Mouse (Mus musculus) yolk sac, embryonic 10.5 days (tissue): ENCODE measurements around the gene Arhgap31.
A peak's percentile ranks its signal among the peaks of the same experiment; 100 is the strongest.

ENCODE experiments used
- DNase-seq: peaks from one replicate; pipeline ENCODE4 v3.0.0-alpha.2; 2017; ENCODE audit warnings: low spot score

Gene Arhgap31

DNA sequence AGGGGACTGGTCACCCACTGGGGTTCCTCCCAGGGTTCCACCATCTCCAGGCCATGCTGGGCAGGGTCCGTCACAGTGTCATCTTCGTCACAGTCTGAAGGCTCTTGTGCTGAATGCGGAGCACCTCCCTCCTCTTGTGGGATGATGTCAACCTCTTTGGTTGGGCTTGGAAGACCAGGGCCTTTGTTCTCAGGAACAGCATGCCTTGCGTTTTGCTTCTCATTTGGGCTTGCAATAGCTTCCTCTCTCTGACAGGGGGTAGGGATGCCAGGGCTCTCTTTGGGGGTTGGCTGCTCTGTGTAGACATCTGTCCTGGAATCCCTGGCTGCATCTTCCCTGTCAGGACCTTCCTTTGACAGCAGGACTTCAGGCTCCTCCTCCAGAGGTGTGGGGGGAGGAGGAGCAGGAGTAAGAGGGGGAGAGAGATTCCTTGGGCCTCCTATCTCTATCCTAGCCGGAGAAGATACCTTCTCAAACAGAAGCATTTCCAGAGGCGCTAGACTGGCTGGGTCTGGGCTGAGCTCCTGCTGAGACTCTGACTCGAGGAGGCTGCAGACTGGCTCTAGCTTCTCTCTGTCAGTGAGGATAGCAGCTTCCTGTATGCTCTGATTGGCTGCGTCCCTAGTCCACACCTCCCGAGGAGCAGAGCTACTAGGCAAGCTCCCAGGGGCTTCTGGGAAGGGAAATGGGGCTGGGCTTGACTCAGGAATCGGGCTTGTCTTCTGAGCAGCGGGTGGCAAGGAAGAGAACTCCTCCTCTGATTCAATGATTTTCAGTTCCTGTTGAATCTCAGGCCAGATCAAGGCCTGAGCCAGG is 109.9 kb downstream of the Arhgap31 start:
- peak; percentile 61 for DNase-seq

DNA sequence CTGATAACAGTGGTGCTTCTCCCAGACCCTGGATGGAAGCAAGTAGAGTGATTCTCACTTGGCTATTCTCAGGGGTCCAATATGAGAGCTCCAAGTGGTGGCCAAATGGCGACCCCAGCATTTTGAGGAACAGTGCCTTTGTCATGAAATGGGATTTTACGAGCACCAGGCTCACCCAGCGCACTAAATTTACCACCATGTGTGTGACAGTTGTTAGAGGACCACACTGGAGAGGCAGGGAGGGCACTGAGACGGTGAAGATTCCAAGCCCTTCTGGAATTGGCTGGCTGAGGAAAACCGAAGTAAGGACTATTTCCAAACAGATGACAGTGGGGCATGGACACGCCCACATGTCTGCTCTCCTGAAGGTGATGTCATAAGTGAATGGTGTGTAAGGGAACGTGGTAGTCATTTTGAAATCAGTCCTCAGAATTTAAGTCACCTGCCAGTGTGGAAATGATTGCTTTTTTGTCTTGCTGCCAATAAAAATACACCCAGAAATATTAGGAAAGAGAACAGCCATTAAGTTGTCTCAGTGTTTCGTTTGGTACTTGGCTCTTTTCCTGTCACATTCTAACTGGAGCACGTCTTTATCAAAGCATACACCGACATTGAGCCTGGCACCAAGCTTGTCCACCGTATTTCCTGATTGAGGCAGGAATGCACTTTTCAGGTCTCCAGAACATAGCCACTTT is 113.9 kb downstream of the Arhgap31 start:
- DNase-seq = no peak

DNA sequence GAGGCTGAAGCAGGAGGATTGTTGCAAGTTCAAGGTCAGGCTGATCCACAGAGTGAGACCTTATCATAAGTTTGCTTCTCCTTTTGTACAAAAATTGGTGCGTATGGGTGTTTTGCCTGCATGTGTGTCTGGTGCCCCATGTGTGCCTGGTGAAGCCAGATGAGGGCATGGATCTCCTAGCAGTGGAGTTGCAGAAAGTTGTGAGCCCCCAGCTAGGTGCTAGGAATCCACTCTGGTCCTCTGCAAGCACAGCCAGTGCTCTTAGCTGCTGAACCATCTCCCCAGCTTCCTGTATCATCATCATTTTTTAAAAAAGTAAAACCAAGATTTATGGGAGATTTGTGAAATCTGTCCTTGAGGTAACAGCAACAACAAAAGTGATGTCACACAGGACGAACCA is 116.4 kb downstream of the Arhgap31 start:
- DNase-seq = no peak

DNA sequence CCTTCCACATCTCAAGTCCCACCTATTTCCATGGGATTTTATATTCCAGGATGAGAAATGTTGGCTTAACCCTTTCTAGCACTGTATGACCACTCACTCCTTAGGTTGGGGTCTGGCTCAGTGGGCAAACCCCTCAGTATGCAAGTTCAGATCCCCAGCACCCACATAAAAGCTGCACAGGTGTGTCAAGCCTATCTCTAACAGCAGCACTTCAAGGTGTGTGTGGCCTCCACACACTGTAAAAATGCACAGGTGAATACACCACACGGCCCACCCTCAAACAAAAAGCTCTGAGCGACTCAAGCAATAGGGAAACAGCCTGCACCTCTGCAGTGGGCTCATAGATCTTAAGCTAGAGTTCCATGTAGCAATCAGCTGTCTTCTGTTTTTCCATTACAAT is 117.0 kb downstream of the Arhgap31 start:
- DNase-seq = no peak

DNA sequence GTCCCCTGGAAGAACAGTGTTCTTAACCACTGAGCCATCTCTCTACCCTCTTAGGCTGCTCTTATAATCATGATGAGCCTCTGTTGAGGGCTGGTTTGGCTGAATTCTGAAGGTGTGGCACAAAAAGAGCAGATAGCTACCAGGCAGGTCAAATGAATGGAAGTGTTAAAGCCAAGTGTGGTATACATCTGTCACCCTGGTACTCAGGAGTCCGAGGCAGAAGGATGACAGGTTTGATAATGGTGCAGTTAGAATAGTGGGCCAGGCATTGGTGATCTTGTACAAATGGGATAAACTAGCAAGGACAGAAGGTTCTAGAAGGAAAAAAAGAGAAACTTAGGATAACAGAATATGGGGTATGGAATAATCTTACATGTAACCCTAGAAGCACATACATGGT is 118.6 kb downstream of the Arhgap31 start:
- no peak for DNase-seq

DNA sequence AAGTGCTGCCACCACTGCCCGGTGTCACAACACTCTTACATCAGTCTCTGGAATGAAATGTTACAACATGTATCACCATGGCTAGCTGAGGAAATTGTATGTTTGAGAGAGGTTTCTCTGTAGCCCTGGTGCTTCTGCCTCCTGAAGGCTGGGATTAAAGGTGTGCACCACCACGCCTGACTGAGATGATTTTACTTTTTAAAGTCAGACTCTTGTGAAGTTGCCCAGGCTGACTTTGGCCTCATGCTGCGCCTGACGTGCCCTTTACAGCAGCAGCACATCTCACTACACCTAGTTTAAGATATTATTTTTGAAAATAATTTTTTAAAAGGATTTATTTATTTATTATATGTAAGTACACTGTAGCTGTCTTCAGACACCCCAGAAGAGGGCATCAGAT is 120.1 kb downstream of the Arhgap31 start:
- DNase-seq = no peak

DNA sequence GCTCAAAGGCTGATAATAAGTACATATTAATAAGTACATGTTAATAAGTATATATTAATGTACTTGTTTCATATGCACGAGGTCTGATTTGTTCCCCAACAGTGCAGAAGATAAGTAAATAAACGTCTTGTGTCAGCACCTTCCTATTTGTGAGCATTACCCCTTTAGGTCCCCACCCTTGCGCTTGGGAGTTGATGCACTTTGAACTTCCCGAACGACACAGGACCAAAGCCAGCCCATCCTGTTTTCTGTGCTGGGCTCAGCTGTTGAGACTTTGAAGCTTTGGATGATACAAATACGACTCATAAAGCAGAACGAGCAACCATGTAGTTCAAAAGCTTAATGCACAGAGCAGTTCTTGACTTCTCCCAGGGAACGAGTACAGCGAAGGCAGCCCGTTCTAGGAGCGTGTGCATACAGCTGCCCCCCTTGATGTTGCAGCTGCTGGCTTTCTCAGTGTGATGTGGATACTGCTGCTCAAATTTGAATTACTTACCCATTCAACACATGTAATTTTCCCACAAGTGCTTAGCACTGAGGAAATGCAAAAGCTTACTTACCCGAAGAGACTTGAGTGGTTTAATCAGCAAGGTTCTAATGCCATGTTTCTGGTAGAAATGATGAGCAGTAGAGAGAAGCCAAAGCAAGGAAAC is 120.9 kb downstream of the Arhgap31 start:
- no peak for DNase-seq

DNA sequence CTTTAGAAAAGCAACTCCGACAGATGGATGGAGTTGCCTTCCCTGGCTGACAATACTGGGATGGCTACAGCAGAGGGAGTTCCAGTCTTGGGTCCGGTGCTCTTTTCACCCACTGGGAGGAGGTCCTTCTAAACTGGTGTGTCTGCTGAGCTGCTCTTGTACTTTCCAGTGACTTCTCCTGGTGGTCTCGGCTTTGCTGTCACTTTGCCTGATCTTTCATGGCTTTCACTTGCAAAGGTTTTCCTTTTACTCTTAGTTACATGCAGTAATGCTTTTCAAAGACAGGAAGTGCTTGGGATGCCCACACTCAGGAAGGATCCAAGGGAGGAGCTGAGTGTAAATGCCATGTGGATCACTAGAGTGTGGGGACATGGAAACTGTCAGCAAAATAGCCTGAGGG is 121.6 kb downstream of the Arhgap31 start:
- no peak for DNase-seq

DNA sequence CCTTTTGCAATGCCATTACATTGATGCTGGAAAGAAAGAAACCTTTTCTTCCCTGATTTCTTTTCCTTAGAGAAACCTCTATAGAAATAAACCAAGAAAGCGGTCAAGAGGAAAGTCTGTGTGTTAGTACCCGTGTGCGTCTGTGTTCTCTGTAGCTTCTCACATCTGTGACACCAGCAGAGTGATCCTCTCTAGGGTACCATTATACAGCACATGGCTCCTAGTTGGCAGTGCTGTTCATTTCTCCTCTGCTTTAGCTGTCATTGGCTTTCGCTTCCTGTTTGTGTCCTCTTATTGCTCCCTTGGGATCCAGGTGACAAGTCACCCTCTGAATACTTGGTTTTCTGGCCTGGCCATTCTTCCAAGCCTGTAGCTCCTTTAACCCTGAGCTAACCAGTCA is 125.5 kb downstream of the Arhgap31 start:
- DNase-seq = no peak

DNA sequence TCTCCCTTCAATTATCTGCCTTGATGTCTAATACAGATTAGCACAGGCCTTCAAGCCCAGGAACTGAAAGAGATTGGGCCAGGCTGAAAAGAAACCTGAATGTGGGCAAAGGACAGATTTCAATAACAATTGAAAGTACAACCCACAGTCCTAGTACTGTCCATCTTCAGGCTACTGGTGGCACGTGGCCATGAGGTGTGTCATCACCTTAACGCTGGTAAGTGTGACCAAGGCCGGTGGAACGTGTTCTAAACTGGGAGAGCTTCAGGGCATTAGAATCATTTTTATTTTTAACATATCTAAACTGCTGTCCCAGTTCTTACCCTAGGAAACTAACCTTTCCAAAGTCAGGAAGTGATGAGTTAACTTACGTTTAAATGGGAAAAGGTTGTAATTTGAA is 125.9 kb downstream of the Arhgap31 start:
- DNase-seq = no peak

DNA sequence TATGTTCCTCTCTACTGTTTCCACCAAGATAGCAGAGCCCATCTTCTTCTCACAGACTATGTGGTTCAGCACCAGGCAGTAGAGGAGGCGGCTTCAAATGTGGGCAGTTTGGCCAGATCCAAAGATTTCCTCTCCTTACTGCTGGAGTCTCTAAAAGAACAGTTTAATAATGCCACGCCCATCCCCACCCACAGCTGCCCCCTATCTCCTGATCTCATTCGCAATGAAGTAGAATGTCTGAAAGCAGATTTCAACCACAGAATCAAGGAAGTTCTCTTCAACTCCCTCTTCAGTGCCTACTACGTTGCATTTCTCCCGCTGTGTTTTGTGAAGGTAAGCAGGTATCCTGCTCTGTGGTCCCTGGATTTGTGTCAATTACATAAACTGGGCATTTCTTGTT is 127.9 kb downstream of the Arhgap31 start:
- no peak for DNase-seq

DNA sequence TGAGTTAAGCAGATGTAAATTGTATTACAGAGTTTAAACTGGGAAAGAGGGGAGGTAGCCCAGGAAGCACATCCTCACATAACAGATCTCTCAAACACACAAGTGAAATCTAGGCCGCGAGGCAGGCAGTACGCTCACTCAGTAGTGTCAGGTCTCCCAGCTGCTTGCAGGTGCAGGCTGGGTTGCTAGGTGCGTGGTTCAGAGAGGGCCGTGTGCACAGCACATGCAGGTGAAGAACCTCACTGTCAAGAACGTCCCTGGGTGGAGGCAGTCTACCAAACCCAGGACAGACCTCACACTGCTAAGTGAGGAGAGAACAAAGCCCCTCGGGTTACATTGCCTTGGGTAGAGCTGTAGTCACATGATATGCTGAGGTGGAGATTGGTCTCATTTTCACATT is 128.3 kb downstream of the Arhgap31 start:
- DNase-seq = no peak

DNA sequence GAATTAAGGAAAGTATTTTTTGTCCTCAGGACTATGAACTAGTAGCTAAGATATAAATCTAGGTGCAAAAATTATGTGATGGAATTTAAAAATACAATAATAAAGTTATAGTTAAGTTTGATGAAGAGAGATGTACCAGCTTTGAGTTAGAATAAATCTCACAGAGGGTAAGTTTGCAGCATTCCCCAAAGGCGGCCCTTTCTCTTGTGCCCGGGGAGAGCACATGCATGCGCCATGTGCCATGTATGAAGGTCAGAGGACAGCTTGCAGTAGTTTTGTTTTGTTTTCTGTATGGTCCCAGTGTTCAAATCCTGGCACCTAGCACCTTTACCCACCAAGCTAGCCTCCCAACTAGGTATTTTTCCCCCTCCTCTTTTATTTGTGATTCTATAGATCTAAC is 141.6 kb downstream of the Arhgap31 start:
- no peak for DNase-seq

DNA sequence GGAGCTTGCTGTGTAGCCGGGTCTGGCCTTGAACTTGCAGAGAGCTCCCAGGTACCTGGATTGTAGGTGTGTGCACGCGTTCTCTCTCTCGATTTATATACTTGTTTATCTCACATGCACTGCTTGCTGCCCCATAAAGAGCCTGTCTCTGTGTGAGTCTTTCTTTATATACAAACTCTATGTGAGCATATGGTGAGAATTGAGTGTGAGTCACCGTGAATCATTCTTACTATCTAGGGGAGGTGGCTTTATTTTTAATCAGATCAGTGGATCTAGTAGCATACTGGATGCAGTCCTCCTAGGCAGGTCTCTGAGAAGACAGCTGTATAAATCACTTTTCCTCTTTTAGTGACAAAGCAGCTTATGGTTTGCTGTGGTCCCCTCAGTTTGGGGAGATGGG is 144.9 kb downstream of the Arhgap31 start:
- DNase-seq = no peak

DNA sequence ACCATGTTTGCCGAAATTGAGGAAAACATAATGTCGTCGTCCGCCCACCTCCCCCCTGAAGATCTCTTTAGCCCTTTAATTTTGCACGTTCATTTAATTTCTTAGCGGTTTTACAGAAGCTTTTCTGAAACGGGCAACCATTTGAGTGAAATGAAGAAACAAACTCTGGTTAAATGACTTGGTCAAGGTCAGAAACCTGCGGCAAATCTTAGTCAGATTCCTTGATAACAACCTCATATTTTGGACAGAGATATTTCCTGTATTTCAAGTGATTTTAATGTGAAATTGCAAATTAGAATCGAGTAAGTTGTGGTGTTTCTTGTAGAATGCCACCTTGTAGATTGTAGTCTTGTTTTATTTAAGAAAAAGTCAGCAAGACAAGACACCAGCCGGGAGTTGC is 149.6 kb downstream of the Arhgap31 start:
- DNase-seq = no peak

DNA sequence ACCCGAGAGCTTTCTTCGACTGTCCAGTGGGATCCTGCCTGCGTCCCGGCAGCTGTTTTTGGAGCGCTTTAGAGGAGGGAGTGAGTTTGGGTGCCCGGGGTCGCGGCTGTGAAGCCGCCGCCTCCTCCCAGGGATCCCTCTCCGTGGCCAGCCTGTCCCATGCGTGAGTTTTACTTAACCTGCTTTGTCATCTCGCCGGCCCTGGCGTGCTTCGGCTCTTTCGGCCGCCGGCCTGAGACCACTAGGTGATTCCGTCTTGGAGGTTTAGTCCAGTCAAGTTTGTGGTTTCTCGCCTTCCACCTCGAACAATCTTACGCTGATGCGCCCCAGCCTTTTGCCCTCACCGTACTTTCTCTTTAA is 150.1 kb downstream of the Arhgap31 start:
- DNase-seq = no peak

DNA sequence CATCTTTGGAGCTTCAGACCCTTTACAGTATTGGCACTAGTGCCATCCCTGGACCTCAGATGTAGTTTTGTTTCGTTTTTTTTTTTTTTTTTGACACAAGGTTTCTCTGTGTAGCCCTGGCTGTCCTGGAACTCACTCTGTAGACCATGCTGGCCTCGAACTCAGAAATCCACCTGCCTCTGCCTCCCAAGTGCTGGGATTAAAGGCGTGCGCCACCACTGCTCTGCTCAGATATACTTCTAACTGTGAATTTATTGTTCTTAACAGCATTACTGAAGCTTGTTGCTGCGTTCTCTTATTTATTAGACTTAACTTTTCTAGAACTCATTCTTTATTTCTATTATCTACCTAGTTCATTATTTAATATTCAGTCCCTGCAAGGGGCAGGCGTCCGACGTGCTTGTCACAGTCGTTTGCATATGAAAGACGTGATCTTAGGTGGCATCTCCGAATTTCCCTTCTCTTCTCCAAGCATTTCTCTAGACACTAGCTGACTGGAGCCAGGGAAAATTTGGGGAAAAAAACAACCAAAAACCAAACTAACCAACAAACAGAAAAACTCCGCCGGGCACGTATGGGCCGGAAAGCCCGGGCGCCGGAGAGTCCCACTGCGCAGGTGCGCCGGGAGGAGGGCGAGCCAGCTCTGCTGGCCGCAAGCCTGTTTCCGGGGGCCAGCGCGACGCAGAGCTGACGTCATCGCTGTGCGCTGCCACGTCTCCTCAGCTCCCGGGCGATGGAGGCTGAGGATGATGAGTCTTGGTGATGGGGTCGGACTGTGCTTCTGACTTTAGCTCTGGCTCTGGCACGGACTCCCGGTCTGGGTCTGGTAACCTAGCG is 150.7 kb downstream of the Arhgap31 start:
- DNase-seq = peak; percentile 92

DNA sequence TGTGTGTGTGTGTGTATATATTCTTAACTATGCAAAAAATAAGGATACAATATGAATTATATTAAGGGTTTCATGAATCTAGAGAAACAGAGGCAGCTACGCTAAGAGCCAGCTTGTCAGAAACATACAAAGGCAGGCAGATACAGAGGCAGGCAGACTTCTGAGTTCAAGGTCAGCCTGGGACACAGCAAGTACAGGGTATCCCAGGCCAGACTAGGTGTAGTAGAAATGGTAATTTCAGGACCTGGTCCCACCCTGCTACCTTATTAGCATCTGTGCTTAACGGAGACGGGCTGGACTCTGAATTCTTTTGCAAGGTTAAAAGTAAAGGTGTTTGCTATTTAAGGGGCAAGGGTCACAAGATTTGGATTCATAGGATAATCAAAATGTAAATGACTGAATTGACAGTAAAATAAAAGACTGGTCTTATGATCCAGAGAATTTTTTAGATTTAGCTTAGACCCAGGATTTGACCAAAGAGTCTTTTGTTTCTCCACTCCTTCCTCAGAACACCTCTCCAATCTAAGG is 154.8 kb downstream of the Arhgap31 start, which contains the start of gene Tmem39a:
TSS of gene Tmem39a (plus strand) at position 478 of the 528 bp plus-strand sequence.
- DNase-seq = no peak

DNA sequence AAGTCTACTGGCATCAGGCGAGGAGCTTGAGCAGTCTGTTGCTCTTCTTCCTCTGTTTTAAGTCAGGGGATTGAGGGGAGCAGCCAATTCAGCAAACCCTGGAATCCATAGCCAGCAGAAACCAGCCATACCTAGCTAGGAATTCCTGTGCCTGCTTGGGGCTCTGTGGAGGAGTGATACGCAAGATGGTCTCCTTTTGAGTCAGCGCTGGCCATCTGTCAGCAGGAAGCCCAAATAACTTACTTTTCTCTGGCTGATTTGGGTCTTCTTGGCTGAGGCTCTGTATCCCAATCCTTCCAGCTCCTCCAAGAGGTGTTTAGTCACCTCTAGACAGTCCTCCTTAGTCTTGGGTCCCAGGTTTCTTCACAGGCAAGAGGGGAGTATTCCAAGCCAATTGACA is 157.1 kb downstream of the Arhgap31 start:
- DNase-seq = no peak

DNA sequence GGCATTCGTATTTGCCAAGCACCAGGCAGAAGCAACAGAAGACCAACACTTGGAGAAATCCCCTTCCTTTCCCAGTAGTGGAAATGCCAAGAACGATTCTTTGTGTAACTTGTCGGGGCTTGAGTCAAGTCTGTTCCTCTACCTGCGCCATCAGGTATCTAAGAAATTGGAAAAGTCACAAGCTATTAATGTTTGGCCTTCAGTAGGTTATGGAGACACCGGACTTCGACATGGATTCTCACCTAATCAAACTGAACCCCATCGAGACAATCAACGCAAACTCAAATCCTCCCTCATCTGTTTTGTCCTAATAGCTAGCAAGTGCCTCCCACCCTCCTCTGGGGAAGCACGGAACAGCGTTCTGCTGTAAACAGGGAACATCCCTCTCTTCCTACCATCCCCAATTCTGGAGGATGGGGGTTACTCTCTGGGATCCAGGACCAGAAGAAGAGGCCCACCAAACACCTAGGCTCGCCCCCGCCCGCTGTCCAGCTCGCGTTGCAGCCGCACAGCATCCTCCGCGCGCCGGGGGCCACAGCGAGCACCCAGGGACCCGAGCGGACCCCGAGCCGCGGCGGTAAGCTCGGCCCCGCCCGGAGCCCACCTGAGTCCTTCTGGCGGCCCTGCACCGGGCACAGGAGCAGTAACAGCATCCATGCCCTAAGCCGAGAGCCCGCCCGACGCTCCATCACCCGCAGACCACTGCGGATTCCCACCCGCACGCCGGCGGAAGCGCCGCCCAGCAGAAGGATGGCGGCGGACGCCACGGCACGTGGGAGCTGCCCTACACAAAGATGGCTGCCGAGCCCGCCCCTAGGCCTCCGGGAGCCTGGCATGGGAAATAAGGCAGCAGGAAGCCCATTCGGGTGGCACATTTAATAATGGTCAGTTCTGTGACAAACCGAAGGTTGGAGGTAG is 163.3 kb downstream of the Arhgap31 start, which contains the start of gene Poglut1:
TSS of gene Poglut1 (minus strand) at position 780 of the 918 bp plus-strand sequence.
- peak; percentile 74 for DNase-seq
